Mouse (Mus musculus) heart, adult 10 weeks (tissue): ENCODE data around the gene Zbtb38. TPM values are rescaled to one million over a fixed set of nuclear protein-coding genes. Genes with fewer than 3 reads are reported as not detected.

ENCODE experiments used
- polyA plus RNA-seq: library from polyadenylated mRNA; stranded (reverse); fragments of 350-450 nt; fragmentation: Illumina TruSeq; extraction: RNeasy Lipid Tissue Mini Kit (QIAGEN cat#74804); gene quantifications from one replicate; pipeline ENCODE4 v1.2.3, GENCODE M21; 2014; ENCODE audit warnings: low read depth, low replicate concordance

The Zbtb38 gene
- 17.1 TPM for polyA plus RNA-seq

GRCm38 (mm10) chr9:96752603-96753114, at the start of gene Zbtb38:
Gene Zbtb38, minus strand, starts transcription at chr9:96752831.

Other genes with a start within 250 kb of the Zbtb38 start
- not detected for gene Gm28729, start 227.6 kb downstream of the Zbtb38 start, polyA plus RNA-seq
- 5.8 TPM for gene Rasa2, start 121.2 kb downstream of the Zbtb38 start, polyA plus RNA-seq
- gene Pxylp1, start 139.8 kb upstream of the Zbtb38 start, polyA plus RNA-seq: 7.9 TPM